11 mouse cellular contexts compared by ENCODE assay signal in the genomic region with DNA sequence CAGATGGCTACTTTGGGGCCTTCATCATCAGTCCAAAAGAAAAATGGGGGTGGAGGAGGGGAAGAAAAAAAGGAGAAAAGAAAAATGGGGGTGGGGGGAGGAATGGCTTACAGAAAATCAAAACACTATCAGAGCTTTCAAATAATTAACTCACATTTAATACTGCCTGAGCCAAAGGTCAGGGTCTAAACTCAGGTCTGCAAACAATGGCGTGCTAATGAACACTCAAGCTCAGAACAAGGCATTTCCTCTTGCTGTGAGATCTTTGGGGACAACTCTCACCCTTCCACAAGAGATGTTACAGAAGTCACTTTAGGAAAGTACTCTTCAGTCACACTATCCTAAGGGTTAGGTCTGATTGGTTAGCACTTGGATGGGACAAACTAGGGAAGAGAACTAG. TPM values are rescaled to one million over a fixed set of nuclear protein-coding genes. Genes with fewer than 3 reads are reported as not detected.
DNase-seq lines count a peak whose midpoint lies in the region; ATAC-seq and TF ChIP-seq lines count a peak whose summit lies in the region.
"Had no signal": no experiment of that assay in that cellular context is flagged by ENCODE, and none has a peak within 500 bp of the region (broad histone marks: within the 10 kb centered on the region; RNA-seq: fewer than 3 reads in every experiment).

No protein-coding gene starts in this region.

- intact Hi-C loops in left cerebral cortex, adult 2 months (cut with DNase I), result no loop called here

- no peak for TF ChIP-seq EP300 in lung, postnatal 0 days (IDR thresholded peaks at IDR 0.05)

- peaks cover 84% of the 10 kb centered on the region for H3K4me1 ChIP-seq in heart, embryonic 13.5 days
- peaks cover 43% of the 10 kb centered on the region; the same call in 1 of the 2 replicates for H3K4me1 ChIP-seq in lung, postnatal 0 days (ENCODE audit: insufficient read depth, low read depth, low read length)
- H3K4me1 ChIP-seq in limb, embryonic 11.5 days (ENCODE audit: control insufficient read depth, insufficient read depth, low read length), result peaks cover 33% of the 10 kb centered on the region
- H3K4me1 ChIP-seq in stomach, embryonic 16.5 days (ENCODE audit: control insufficient read depth, insufficient read depth, low read length), result peaks cover 57% of the 10 kb centered on the region

- peak overlapping the region; percentile 96 for H3K9ac ChIP-seq in heart, embryonic 13.5 days
- peak overlapping the region; percentile 48; the same call in 1 of the 2 replicates for H3K9ac ChIP-seq in lung, postnatal 0 days (replicated peaks; ENCODE audit: low read depth)
- no peak overlapping the region for H3K9ac ChIP-seq in limb, embryonic 11.5 days (ENCODE audit: low read length)
- peak overlapping the region; percentile 100 for H3K9ac ChIP-seq in stomach, embryonic 16.5 days (ENCODE audit: low read length)

- peaks cover 21% of the 10 kb centered on the region for H3K36me3 ChIP-seq in heart, embryonic 13.5 days
- H3K36me3 ChIP-seq in lung, postnatal 0 days (ENCODE audit: insufficient read depth, low read length), result no peaks in the 10 kb centered on the region
- H3K36me3 ChIP-seq in limb, embryonic 11.5 days (ENCODE audit: control insufficient read depth, insufficient read depth, low read length), result no peaks in the 10 kb centered on the region
- H3K36me3 ChIP-seq in stomach, embryonic 16.5 days (ENCODE audit: control insufficient read depth, insufficient read depth, low read length), result no peaks in the 10 kb centered on the region

- H3K4me2 ChIP-seq in heart, embryonic 13.5 days, result peak overlapping the region; percentile 96
- H3K4me2 ChIP-seq in lung, postnatal 0 days (replicated peaks; ENCODE audit: low read depth, low read length), result peak overlapping the region; percentile 71
- H3K4me2 ChIP-seq in limb, embryonic 11.5 days (ENCODE audit: low read depth, severe bottlenecking), result peak overlapping the region; percentile 65; the same call in 1 of the 2 replicates
- H3K4me2 ChIP-seq in stomach, embryonic 16.5 days (ENCODE audit: low read depth, low read length), result peak overlapping the region; percentile 97

- peak overlapping the region; percentile 85 for H3K4me3 ChIP-seq in heart, embryonic 13.5 days
- 0 out of 2 replicates have a peak overlapping the region, but pooled peaks have one; percentile 98 for H3K4me3 ChIP-seq in lung, postnatal 0 days (ENCODE audit: low read depth, low read length)
- H3K4me3 ChIP-seq in limb, embryonic 11.5 days (ENCODE audit: low read depth, low read length), result no peak overlapping the region
- H3K4me3 ChIP-seq in stomach, embryonic 16.5 days (replicated peaks; ENCODE audit: low read length), result peak overlapping the region; percentile 100
- no peak overlapping the region; the same call in 1 of the 2 replicates for H3K4me3 ChIP-seq in left cerebral cortex, adult 2 months

- H3K9me3 ChIP-seq in heart, embryonic 13.5 days, result no peaks in the 10 kb centered on the region
- no peaks in the 10 kb centered on the region for H3K9me3 ChIP-seq in lung, postnatal 0 days (ENCODE audit: low read length)
- no peaks in the 10 kb centered on the region for H3K9me3 ChIP-seq in limb, embryonic 11.5 days (ENCODE audit: control insufficient read depth, low read length)
- no peaks in the 10 kb centered on the region for H3K9me3 ChIP-seq in stomach, embryonic 16.5 days (replicated peaks; ENCODE audit: control insufficient read depth, low read length)

- DNase-seq in heart, adult 18-20 months, result no peak
- no peak for DNase-seq in lung, postnatal 0 days (ENCODE audit: low spot score)
- DNase-seq in lung, adult 18-20 months, result no peak
- DNase-seq in limb, embryonic 11.5 days (ENCODE audit: low spot score), result no peak
- no peak for DNase-seq in left cerebral cortex, adult 2 months (ENCODE audit: extremely low spot score in 1 of 2, low spot score in 2 of 2)
- DNase-seq: adrenal gland, adult 8-10 months; cerebellum, postnatal 25 days; gastrocnemius, postnatal 14 days had no signal

- H3K27ac ChIP-seq in heart, embryonic 13.5 days (replicated peaks), result peak overlapping the region; percentile 99
- peak overlapping the region; percentile 94 for H3K27ac ChIP-seq in lung, postnatal 0 days (ENCODE audit: low read length)
- H3K27ac ChIP-seq in limb, embryonic 11.5 days (replicated peaks; ENCODE audit: low read depth, low read length), result no peak overlapping the region
- H3K27ac ChIP-seq in stomach, embryonic 16.5 days (ENCODE audit: low read length), result peak overlapping the region; percentile 95
- no peak overlapping the region; the same call in 1 of the 2 replicates for H3K27ac ChIP-seq in left cerebral cortex, adult 2 months

- TF ChIP-seq CTCF in lung, postnatal 0 days (IDR thresholded peaks at IDR 0.05), result no peak
- no peak for TF ChIP-seq CTCF in left cerebral cortex, adult 2 months (IDR thresholded peaks at IDR 0.05)

- no peak for ATAC-seq in heart, embryonic 13.5 days (ENCODE audit: extremely low read depth, insufficient number of reproducible peaks, low FRiP score, low TSS enrichment)
- ATAC-seq in lung, postnatal 0 days, result no peak
- no peak for ATAC-seq in limb, embryonic 11.5 days (ENCODE audit: insufficient number of reproducible peaks, low FRiP score, low TSS enrichment, low read depth)
- ATAC-seq in stomach, embryonic 16.5 days (ENCODE audit: insufficient read depth, low FRiP score), result no peak
- no peak for ATAC-seq in megakaryocyte-erythroid progenitor cell, adult 5-6 weeks (replicated peaks; ENCODE audit: low FRiP score, low TSS enrichment, poor library complexity, severe bottlenecking)

- WGBS in heart, embryonic 13.5 days, result 33% methylated on average over 1 of the region's 1 CpGs
- 47% methylated on average over 1 of the region's 1 CpGs for WGBS in lung, postnatal 0 days
- WGBS in limb, embryonic 11.5 days, result 45% methylated on average over 1 of the region's 1 CpGs
- 21% methylated on average over 1 of the region's 1 CpGs for WGBS in stomach, embryonic 16.5 days

- H3K27me3 ChIP-seq in heart, embryonic 13.5 days (replicated peaks), result no peaks in the 10 kb centered on the region
- no peaks in the 10 kb centered on the region for H3K27me3 ChIP-seq in lung, postnatal 0 days (replicated peaks; ENCODE audit: insufficient read depth, low read length)
- H3K27me3 ChIP-seq in limb, embryonic 11.5 days (ENCODE audit: control insufficient read depth, insufficient read depth, low read length), result no peaks in the 10 kb centered on the region
- H3K27me3 ChIP-seq in stomach, embryonic 16.5 days (ENCODE audit: control insufficient read depth, insufficient read depth, low read length), result no peaks in the 10 kb centered on the region

RNA-seq across cellular contexts. Expression of gene Actn4, which starts 3.4 kb away (rescaled TPM):
- 259 and 266 TPM in 2 replicates for polyA plus RNA-seq in heart, embryonic 13.5 days (2015; fragmentation: Nextera tagmentation; extraction: Ambion mirVana)
- 10 to 100 TPM; 64.7 to 66.4 TPM for total RNA-seq in heart, adult 18-20 months (2021)
- 202 and 218 TPM in 2 replicates for polyA plus RNA-seq in lung, postnatal 0 days (2015; fragmentation: Nextera tagmentation; extraction: Ambion mirVana)
- 208 and 213 TPM in 2 replicates for polyA plus RNA-seq in limb, embryonic 11.5 days (2014; fragmentation: Nextera tagmentation; extraction: Ambion mirVana)
- 413 and 449 TPM in 2 replicates for polyA plus RNA-seq in stomach, embryonic 16.5 days (2015; fragmentation: Nextera tagmentation; extraction: Ambion mirVana)
- total RNA-seq in megakaryocyte-erythroid progenitor cell, adult 5-6 weeks (2014; fragmentation: Nextera tagmentation), result 93.1 and 106 TPM in 2 replicates
- total RNA-seq in megakaryocyte-erythroid progenitor cell, adult 5-6 weeks (2017), result 41.1 and 51.7 TPM in 2 replicates
- total RNA-seq in left cerebral cortex, adult 2 months (2021), result 100 to 1,000 TPM; 196 to 199 TPM

RNA-seq across cellular contexts. Expression of gene Eif3k, which starts 22.9 kb away (rescaled TPM):
- 257 and 300 TPM in 2 replicates for polyA plus RNA-seq in heart, embryonic 13.5 days (2015; fragmentation: Nextera tagmentation; extraction: Ambion mirVana)
- 100 to 1,000 TPM; 166 to 176 TPM for total RNA-seq in heart, adult 18-20 months (2021)
- polyA plus RNA-seq in lung, postnatal 0 days (2015; fragmentation: Nextera tagmentation; extraction: Ambion mirVana), result 287 and 294 TPM in 2 replicates
- polyA plus RNA-seq in limb, embryonic 11.5 days (2014; fragmentation: Nextera tagmentation; extraction: Ambion mirVana), result 463 and 476 TPM in 2 replicates
- polyA plus RNA-seq in stomach, embryonic 16.5 days (2015; fragmentation: Nextera tagmentation; extraction: Ambion mirVana), result 339 and 345 TPM in 2 replicates
- 499 and 586 TPM in 2 replicates for total RNA-seq in megakaryocyte-erythroid progenitor cell, adult 5-6 weeks (2014; fragmentation: Nextera tagmentation)
- total RNA-seq in megakaryocyte-erythroid progenitor cell, adult 5-6 weeks (2017), result 360 and 454 TPM in 2 replicates
- total RNA-seq in left cerebral cortex, adult 2 months (2021), result 100 to 1,000 TPM; 179 to 192 TPM

RNA-seq across cellular contexts. Expression of gene Map4k1, which starts 23.1 kb away (rescaled TPM):
- polyA plus RNA-seq in heart, embryonic 13.5 days (2015; fragmentation: Nextera tagmentation; extraction: Ambion mirVana), result 3.4 and 5.3 TPM in 2 replicates
- 1 to 10 TPM in 1 of 2 experiments, under 1 TPM in 1; 0.45 to 4.2 TPM for total RNA-seq in heart, adult 18-20 months (2021)
- 2.0 and 3.5 TPM in 2 replicates for polyA plus RNA-seq in lung, postnatal 0 days (2015; fragmentation: Nextera tagmentation; extraction: Ambion mirVana)
- 10.5 and 12.1 TPM in 2 replicates for polyA plus RNA-seq in limb, embryonic 11.5 days (2014; fragmentation: Nextera tagmentation; extraction: Ambion mirVana)
- polyA plus RNA-seq in stomach, embryonic 16.5 days (2015; fragmentation: Nextera tagmentation; extraction: Ambion mirVana), result 7.9 and 8.4 TPM in 2 replicates
- total RNA-seq in megakaryocyte-erythroid progenitor cell, adult 5-6 weeks (2014; fragmentation: Nextera tagmentation), result 64.1 and 76.8 TPM in 2 replicates
- 42.6 and 47.9 TPM in 2 replicates for total RNA-seq in megakaryocyte-erythroid progenitor cell, adult 5-6 weeks (2017)
- 1 to 10 TPM; 1.8 to 2.3 TPM for total RNA-seq in left cerebral cortex, adult 2 months (2021)

Comparison
In these comparisons a context has a peak if more than half of its experiments do, and no peak if none do; other contexts are left out.
1. H3K27ac ChIP-seq: peak in heart, embryonic 13.5 days (single experiment), lung, postnatal 0 days (single experiment) and stomach, embryonic 16.5 days (single experiment); none in limb, embryonic 11.5 days (single experiment) and left cerebral cortex, adult 2 months (single experiment).
2. H3K4me3 ChIP-seq: peak in heart, embryonic 13.5 days (single experiment), lung, postnatal 0 days (single experiment) and stomach, embryonic 16.5 days (single experiment); none in limb, embryonic 11.5 days (single experiment) and left cerebral cortex, adult 2 months (single experiment).
3. Peak in every context shown above with its lines, with median percentiles within 50 percentile points of each other: H3K4me2 ChIP-seq.